Mouse (Mus musculus): ENCODE measurements around the gene Hmga2.

The Hmga2 gene

GRCm38 (mm10) chr10:120472606-120473005 lies 3.7 kb downstream of the Hmga2 start:
- DNase-seq = no peak

DNA sequence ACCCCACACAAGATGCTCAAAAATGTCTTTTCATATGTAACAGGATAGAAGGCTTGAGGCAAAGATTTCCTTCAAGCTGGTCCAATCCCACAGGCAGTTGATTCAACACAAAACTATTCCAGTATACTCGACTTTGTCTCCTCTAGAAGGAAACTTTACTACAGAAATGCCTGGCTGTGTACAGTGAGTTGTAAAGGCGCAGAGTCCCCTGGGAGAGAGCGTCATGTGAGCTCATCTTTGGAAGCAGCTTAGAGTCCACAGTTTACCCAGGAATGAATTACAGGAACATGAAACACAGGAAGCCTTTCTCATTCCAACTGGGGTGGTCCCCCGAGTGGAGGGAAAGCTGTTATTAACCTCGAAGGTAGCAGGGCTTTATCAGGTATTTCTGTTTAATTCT lies 11.1 kb downstream of the Hmga2 start:
- DNase-seq = no peak

- DNase-seq = peak in 1 of 2 experiments; percentile 4
Measured at GRCm38 (mm10) chr10:120461769-120462168, 14.5 kb downstream of the Hmga2 start.

- no peak for DNase-seq
Measured at GRCm38 (mm10) chr10:120461301-120461700, 15.0 kb downstream of the Hmga2 start.

GRCm38 (mm10) chr10:120458866-120459265 lies 17.4 kb downstream of the Hmga2 start:
- no peak for DNase-seq

DNA sequence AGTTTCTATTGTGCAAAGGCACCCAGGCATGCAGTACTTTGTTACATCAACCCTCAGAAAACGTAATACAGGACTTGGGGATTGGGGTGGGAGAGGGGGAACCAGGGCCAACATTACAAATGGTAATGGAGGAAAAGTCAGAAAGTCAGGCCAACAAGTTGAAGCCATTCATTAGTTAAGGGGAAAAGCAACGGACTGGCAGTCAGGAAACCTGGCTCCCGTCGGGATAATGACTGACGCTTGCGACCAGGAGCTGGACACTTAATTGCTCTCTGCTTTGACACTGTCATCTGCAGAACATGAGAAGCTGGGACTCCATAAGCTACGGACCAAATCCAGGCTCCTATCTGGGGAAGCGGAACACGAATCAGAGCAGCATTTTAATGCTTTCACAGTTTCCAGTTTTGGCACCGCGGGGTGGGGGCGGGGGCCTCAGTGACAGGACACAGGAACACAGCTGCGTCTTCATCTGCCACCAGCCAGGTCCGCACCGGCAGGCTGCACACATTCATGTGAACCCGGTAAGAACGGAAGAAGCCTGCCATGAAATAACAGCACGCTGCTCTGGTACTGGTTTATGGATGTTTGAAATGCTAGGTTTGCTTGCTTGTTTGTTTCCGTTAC lies 26.5 kb downstream of the Hmga2 start:
- DNase-seq = peak; percentile 64 to 66

GRCm38 (mm10) chr10:120446799-120447198 lies 29.5 kb downstream of the Hmga2 start:
- no peak for DNase-seq

DNA sequence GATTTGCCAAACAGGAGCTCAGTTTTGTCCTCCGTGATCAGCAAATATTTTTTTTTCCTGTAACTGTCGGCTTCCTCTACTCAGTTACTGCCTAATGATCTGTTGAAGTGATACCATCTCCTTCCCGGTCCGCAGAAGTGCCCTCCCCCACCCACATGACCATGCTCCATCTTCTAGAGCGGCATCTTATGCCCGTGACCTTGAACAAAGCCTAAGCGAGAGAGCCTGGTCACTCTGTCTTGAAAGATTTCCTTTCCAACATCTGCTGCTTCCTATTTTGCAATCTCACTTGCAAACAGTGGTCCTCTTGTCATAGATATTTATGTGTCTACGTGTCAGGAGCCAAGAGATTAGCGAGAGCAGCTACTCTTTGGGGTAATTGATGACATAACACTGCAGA lies 30.1 kb downstream of the Hmga2 start:
- no peak for DNase-seq

DNA sequence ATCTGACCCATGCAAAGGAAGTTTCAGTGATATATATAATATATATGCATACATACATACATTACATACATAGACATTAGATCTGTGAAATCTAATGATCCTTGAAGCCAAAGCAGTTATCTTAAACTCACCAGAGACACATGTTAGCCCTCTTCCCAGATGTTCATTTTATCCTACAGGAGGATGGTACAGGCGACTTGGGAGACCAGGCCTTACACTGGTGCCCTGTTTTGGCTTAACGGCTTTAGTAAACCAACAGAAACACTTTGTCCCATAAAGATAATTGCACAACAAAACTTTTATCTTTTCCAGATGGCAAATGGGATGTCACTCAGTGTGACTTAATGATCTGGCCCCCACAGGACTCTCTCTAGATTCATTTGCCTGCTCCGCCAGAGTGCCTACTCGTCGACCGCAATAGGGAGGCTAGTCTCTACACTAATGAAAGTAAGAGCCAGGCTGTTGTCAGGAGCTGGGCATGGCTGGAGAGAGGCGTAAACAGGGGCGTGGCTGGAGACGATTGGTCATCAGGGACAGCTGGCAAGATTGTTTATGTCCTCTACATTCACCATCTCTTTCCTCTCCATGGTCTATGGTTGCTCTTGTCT lies 31.7 kb downstream of the Hmga2 start:
- no peak for DNase-seq

DNA sequence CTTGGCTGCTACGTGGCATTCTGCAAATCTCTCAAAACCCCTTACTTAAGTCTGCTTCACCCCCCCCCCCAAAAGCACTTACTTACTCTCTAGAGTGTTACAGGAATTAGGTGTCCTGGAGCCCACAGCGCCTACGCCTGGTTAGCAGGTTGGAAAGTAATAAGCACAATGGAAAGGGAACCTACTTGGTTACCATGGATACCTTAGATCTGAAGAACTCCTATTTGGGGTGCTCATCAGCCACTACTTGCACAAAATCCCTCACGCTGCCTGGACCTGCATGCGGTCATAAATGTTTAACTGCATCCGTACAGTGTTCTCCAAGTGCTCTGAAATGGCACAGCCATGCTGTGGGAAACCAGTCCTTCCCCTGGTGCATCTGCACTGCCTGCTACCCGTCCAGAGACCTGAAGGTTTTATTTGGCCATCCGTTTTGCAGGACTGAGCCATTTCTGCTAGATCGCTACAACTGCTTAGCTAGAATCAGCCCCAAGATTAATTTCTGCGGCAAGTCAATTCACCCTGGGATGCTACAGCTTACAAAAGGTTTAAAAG lies 32.4 kb downstream of the Hmga2 start:
- no peak for DNase-seq

DNA sequence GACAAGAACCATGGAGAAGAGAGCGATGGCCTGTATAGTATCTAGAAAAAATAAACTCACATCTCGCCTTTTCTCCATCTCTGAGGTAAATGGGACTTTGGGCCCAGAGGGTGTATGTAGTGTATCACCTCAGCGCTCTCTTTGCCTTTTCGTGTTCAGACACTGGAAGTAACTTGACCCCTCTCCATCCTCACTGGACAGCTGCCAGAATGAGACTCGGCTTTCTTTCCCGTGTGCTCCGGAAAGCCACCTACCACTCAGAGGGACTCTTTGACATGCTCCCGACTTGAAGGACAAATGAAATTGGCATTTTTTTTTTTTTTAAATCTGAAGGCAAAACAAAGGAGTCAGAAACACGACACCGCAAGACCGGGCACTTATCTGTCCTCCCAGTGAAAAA lies 35.0 kb downstream of the Hmga2 start:
- DNase-seq = no peak

- DNase-seq = no peak
Measured at GRCm38 (mm10) chr10:120434433-120434832, 41.8 kb downstream of the Hmga2 start.

DNA sequence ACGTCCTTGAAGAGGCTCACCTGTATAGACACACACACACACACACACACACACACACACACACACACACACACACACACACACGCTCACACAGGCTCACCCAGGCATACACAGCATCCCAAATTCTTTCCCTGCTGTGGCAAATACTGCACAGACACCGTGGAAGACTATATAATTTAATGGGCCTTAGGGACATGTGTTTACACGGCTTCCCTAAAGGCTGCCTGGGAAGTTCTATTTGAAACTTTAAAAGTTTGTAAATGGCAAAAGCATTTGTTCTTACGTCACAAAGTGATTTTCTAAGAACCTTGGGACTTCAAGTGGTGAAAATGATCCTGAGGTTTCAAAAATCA lies 42.8 kb downstream of the Hmga2 start:
- no peak for DNase-seq

- no peak for DNase-seq
Measured at GRCm38 (mm10) chr10:120432731-120433462, 43.4 kb downstream of the Hmga2 start.

DNA sequence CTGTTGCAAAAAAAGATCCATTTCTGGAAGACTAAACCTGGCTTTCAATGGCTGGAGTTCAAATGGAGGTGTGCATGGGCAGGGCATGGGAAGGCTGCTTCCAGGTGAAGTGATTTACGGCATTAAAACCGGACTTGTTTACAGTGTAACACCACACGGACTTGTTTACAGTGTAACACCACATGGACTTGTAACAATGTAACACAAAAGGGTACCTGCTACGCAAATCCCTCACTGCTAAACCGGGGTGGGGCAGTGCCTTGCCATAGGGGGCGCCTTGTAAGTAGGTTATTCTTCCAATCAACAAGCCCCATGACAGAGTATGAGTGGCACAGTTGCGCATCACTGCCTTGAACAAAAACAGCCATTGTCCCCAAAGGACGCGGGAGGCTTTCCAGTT lies 44.2 kb downstream of the Hmga2 start:
- DNase-seq = no peak

GRCm38 (mm10) chr10:120431435-120431834 lies 44.8 kb downstream of the Hmga2 start:
- DNase-seq = peak in 1 of 2 experiments; percentile 28

DNA sequence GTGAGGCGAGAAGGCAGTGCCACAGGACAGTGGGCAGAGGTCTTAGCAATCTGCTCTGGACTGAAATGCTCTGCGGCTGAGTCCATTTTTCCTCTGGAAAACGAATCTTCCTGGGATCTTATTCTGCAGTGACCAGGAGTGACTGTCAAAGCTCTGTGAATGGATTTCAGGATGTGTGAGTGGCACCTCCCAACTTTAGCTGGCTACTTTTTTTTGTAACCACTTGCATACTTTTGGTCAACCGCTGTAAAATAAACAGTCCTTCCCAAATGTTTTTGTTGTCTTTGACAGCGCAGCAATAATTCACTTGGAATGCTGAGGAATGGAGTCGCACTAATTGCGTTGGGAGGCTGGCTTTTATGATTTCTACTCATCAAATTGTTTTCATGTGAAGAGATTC lies 45.8 kb downstream of the Hmga2 start:
- no peak for DNase-seq

DNA sequence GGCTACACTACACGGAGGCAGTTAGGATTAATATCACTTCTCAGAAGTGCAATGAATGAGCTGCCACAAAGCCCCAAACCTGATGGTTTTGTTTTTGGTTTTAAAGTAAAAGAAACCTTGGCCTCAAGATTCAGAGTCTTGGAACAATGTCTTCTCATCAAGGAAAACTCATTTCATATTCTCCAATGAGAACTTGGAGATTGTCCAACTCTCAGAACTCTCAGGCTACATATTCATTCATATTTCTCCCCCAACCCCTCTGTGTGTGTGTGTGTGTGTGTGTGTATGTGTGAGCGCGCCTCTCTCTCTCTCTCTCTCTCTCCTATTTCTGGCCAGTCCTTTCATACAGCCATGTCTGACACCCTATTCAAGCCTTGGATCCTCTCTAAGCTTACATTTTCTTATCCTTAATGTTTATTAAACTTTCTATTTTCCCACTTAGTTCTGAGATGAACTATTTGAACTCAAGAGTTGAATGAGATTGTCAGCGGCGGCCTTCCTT lies 46.5 kb downstream of the Hmga2 start:
- DNase-seq = no peak

- no peak for DNase-seq
Measured at GRCm38 (mm10) chr10:120429199-120429551, 47.1 kb downstream of the Hmga2 start.

DNA sequence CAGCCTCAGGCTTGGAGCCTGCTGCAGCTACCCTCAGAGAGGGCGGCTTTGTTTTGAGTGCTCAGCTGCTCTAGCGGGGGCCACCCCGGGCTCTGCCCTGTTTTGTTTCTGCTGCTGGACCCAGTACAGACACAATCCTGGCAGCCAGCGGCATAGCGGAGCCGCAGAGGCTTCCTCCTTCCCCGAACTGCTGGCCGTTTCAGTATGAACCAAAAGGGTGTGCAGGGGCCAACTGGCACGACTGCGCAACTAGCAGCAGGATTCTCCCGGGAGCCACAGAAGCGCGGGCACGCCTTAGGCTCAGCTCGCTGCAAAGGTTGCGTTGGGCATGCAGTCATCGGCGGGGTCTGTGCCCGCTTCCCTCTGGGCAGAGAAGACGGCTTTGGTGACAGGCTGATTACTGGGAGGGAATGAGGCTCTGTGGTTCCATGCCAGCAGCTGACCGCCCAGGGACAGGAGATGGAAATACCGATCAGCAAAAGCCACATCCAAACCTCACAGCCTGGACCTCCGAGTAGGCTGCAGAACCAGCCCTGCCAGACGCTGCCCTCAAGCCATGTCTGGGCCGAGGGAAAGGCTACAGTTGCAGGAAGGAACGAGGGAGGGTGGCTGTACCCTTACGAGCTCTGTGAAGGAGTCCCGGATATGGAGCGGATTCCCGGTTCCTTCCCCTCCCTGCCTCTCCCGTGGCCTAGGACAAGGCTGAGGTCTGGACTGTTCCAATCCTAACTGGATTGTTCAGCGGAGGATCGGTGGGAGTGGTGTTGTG lies 47.7 kb downstream of the Hmga2 start:
- peak; percentile 71 to 85 for DNase-seq

DNA sequence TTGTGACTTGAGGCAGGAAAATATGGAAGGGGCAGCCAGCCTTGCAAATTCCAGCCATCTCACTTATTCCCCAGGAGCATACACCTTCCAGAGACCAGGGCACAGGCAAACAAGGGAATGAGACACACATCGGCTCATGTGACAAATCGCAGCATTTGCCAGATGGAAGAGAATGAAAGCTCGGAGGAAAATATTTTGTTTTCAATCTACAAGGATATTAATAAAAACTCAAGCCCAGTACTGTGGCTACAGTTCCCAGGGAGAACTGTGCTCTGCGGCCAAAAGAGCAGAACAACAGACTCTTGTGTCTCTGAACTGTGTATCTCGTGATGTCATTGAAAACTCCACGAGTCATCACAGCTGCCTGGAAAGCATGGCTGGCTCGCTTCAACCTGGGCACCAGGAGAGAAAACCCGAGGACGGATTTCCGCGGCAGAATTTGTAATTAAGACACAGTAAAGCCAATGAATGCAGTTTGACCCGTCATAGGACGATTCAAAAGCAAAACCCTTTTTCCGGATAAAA lies 50.1 kb downstream of the Hmga2 start:
- DNase-seq = no peak

- DNase-seq = no peak
Measured at GRCm38 (mm10) chr10:120424015-120424414, 52.3 kb downstream of the Hmga2 start.

GRCm38 (mm10) chr10:120423256-120423655 lies 53.0 kb downstream of the Hmga2 start:
- DNase-seq = no peak
